Mouse (Mus musculus): ENCODE results near the gene Luc7l3.

Luc7l3 gene

GRCm38 (mm10) chr11:94253691-94254090 is 68.1 kb downstream of the Luc7l3 start:
- DNase-seq = no peak

- DNase-seq = no peak
Observed at GRCm38 (mm10) chr11:94253156-94253555, 68.6 kb downstream of the Luc7l3 start.

- no peak for DNase-seq
Observed at GRCm38 (mm10) chr11:94246789-94247061, 75.1 kb downstream of the Luc7l3 start.

- no peak for DNase-seq
Observed at GRCm38 (mm10) chr11:94245955-94246788, 75.6 kb downstream of the Luc7l3 start, which contains the start of gene Wfikkn2. Gene Wfikkn2 (minus strand): TSS chr11:94246005.

GRCm38 (mm10) chr11:94244385-94244784 is 77.4 kb downstream of the Luc7l3 start:
- no peak for DNase-seq

- DNase-seq = no peak
Observed at GRCm38 (mm10) chr11:94243422-94244180, 78.2 kb downstream of the Luc7l3 start.

GRCm38 (mm10) chr11:94242760-94243421 is 78.9 kb downstream of the Luc7l3 start:
- DNase-seq = no peak

GRCm38 (mm10) chr11:94239706-94240105 is 82.1 kb downstream of the Luc7l3 start:
- no peak for DNase-seq

- DNase-seq = no peak
Observed at GRCm38 (mm10) chr11:94238786-94239185, 83.0 kb downstream of the Luc7l3 start.

Measured in cerebellum, adult 8-10 months (tissue).